Mouse (Mus musculus): ENCODE measurements at regions not wholly inside any gene's neighbourhood (a gene's known extent, or its start where the extent isn't known, plus 50 kb on each side); places are given as distances from the start of the nearest gene placed in this dataset.
A peak's percentile ranks its signal among the peaks of the same experiment; 100 is the strongest.

DNA sequence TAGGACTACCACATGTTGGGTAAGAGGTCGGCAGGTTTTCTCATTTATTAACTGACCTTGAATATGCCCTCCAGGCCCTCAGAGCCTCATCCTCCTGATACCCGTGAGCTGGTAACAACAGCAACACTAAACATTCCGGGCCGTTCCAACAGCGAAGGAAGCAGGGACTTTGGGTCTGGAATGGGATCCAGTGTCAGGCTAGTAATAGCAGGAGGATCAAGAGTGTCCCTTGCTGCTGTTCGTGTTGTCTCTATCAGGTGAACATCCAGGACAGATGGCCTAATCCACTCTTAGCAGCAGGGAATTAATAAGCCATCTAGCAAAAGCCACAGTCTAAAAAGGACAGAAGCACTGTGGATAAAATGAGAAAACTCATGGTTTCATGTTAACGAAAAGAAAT is 106.7 kb downstream of the Cpeb2 start:
- no peaks in the 10 kb centered on the region for H3K4me1 ChIP-seq (ENCODE audit: control insufficient read depth)
- H3K27me3 ChIP-seq (ENCODE audit: control insufficient read depth) = no peaks in the 10 kb centered on the region
- no peaks in the 10 kb centered on the region for H3K9me3 ChIP-seq (ENCODE audit: control insufficient read depth, low read length)
- no peak for TF ChIP-seq TAL1 (IDR thresholded peaks at IDR 0.05; ENCODE audit: low read length)
- no peaks in the 10 kb centered on the region for H3K36me3 ChIP-seq (ENCODE audit: control insufficient read depth)
- no peak overlapping the region for H3K4me3 ChIP-seq (replicated peaks)

DNA sequence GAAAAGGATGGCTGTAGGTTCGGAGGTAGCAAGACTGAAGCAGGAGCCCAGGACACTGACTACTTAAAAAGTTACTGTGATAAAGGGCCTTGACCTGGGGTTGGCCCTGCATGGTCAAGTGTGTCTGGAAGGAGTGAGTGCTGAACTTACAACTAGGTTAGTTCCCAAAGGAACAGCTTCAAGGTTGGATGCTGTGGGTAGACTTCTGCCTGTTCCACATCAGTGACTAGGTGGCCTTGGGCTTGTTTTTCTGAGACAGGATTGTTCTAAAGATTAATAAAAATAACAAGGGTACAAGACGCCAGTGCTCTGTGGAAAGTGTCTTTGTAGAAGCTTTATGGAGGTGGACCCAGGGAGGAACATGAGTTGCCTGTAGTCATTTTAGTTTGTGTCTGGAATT is 108.5 kb downstream of the Cpeb2 start:
- no peaks in the 10 kb centered on the region for H3K9me3 ChIP-seq (ENCODE audit: control insufficient read depth, low read length)
- no peaks in the 10 kb centered on the region for H3K4me1 ChIP-seq (ENCODE audit: control insufficient read depth)
- H3K36me3 ChIP-seq (ENCODE audit: control insufficient read depth) = no peaks in the 10 kb centered on the region
- H3K4me3 ChIP-seq (replicated peaks) = no peak overlapping the region
- no peak for TF ChIP-seq TAL1 (IDR thresholded peaks at IDR 0.05; ENCODE audit: low read length)
- TF ChIP-seq GATA1 (IDR thresholded peaks at IDR 0.05; ENCODE audit: low read length) = no peak
- no peaks in the 10 kb centered on the region for H3K27me3 ChIP-seq (ENCODE audit: control insufficient read depth)

DNA sequence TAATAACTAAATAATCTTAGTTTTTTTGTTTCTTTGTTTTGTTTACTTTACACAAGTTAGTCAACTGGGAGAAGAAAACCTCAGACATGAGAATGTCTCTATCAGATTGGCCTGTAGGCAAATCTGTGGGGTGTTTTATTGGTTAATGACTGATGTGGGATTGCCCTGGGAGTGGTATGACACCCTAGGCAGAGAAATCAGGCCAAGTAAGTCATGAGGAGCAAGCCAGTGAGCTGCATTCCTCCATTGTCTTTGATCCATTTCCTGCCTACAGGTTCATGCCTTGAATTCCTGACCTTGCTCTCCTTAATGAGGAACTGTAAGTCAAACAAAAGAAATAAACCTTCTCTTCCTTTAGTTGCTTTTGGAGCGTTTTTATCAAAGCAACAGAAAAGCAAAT is 111.5 kb downstream of the Cpeb2 start:
- no peak for TF ChIP-seq GATA1 (IDR thresholded peaks at IDR 0.05; ENCODE audit: low read length)
- no peak for TF ChIP-seq TAL1 (IDR thresholded peaks at IDR 0.05; ENCODE audit: low read length)
- H3K4me3 ChIP-seq (replicated peaks) = no peak overlapping the region
- H3K27me3 ChIP-seq (ENCODE audit: control insufficient read depth) = no peaks in the 10 kb centered on the region
- no peaks in the 10 kb centered on the region for H3K36me3 ChIP-seq (ENCODE audit: control insufficient read depth)
- no peaks in the 10 kb centered on the region for H3K9me3 ChIP-seq (ENCODE audit: control insufficient read depth, low read length)
- no peaks in the 10 kb centered on the region for H3K4me1 ChIP-seq (ENCODE audit: control insufficient read depth)

DNA sequence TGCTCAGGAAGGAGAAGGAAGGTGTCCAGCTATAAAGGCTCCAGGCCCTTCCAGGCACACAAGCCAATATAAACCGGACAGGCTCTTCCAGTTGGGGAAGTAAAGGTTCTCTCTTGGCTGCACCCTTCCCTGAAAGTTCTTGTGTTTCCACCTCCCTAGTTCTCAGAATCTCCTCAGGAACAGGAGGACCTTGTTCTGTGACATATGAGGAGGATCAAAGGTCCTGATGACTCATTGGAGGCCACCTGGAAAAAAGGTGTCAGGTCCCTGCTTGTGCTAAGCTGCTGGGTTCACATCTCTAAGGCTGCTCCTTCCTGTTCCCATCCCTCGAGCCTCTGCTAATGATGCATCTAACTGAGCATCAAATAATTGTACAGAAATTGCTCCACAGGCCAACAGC is 118.0 kb downstream of the Cpeb2 start:
- Histone ChIP-seq H3K4me3 (replicated peaks) (no peak overlapping the region), H3K36me3 (ENCODE audit: control insufficient read depth) (no peaks in the 10 kb centered on the region), H3K4me1 (ENCODE audit: control insufficient read depth) (peaks cover 26% of the 10 kb centered on the region), H3K27me3 (ENCODE audit: control insufficient read depth) (no peaks in the 10 kb centered on the region), H3K9me3 (ENCODE audit: control insufficient read depth, low read length) (no peaks in the 10 kb centered on the region)
- TF ChIP-seq GATA1 (IDR thresholded peaks at IDR 0.05; ENCODE audit: low read length) = no peak
- TF ChIP-seq TAL1 (IDR thresholded peaks at IDR 0.05; ENCODE audit: low read length) = no peak

DNA sequence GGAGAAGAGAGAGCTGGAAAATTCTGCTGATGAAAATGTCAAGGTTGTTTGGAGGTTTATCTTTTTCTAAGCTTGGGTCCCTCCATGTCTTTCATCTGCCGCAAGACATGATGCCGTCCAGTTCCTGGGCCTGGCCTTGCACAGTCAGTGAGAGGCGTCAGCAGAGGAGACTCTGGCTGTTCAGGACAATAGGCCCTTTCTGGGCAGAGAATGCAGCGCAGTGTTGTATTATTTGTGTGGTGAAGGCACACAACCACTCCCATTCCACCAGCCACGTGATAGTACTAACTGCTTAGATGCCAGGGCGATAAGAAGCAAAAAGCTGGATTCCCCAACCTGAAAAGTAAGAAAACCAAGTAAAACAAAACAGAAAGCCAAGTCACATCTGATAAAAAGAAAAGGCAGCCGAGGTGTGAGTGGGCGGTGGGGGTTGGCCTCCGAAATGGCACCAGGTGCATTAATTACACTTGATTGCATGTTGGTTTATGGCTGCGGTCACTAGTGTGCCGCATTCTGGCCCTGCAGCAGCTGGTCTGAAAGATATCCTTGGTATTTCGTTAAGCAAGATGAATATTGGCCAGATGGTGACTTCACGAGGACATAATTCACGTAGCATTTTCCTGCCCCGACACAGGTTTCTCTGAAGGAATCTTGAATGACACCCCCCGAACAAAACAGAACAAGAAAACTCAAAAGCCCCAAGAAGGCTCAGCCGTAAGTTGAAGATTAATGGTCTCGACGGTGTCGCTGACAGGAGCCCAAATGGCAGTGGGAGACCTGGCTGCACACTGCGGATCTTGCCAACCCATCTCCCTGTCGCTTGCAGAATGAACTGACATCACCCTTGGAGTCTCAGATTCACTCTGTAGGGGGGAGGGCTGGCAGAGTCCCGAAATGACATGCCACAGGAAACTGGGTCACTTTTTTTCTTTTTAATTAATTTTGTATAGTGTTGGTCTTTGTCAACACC is 120.3 kb downstream of the Cpeb2 start:
- TF ChIP-seq TAL1 (IDR thresholded peaks at IDR 0.05; ENCODE audit: low read length) (no peak), GATA1 (IDR thresholded peaks at IDR 0.05; ENCODE audit: low read length) (no peak)
- H3K27me3 ChIP-seq (ENCODE audit: control insufficient read depth) = no peaks in the 10 kb centered on the region
- H3K9me3 ChIP-seq (ENCODE audit: control insufficient read depth, low read length) = no peaks in the 10 kb centered on the region
- no peak overlapping the region for H3K4me3 ChIP-seq (replicated peaks)
- H3K4me1 ChIP-seq (ENCODE audit: control insufficient read depth) = peaks cover 44% of the 10 kb centered on the region
- H3K36me3 ChIP-seq (ENCODE audit: control insufficient read depth) = no peaks in the 10 kb centered on the region

DNA sequence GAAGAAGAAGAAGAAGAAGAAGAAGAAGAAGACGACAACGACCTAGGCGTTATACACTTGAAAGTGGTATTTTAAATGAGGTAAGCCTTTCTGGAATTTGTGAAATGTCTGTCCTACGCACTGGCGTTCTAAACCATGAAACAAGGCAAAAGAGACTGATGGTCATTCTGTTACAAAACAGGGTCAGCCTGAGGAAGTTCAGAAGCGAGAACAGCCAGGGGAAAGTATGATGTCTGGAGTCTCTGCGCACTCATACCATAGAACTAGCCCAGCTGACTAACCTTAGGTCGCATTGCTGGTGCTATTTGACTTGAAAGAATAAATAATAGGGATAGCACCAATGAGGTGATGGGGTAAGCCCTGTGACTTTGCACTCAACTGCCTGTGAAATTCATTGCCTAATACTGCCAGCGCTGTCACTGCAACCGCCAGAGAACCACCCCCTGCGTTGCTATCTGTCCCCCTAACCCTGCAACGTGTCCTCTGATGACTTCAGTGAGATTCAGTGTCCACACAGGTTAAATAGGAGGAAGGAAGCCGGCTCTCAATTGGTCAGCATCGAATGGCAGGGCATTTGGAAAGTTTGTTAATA is 121.5 kb downstream of the Cpeb2 start:
- peaks cover 44% of the 10 kb centered on the region for H3K4me1 ChIP-seq (ENCODE audit: control insufficient read depth)
- H3K27me3 ChIP-seq (ENCODE audit: control insufficient read depth) = no peaks in the 10 kb centered on the region
- H3K36me3 ChIP-seq (ENCODE audit: control insufficient read depth) = no peaks in the 10 kb centered on the region
- H3K4me3 ChIP-seq (replicated peaks) = peak overlapping the region; percentile 62
- H3K9me3 ChIP-seq (ENCODE audit: control insufficient read depth, low read length) = no peaks in the 10 kb centered on the region
- TF ChIP-seq GATA1 (IDR thresholded peaks at IDR 0.05; ENCODE audit: low read length) (no peak), TAL1 (IDR thresholded peaks at IDR 0.05; ENCODE audit: low read length) (no peak)

DNA sequence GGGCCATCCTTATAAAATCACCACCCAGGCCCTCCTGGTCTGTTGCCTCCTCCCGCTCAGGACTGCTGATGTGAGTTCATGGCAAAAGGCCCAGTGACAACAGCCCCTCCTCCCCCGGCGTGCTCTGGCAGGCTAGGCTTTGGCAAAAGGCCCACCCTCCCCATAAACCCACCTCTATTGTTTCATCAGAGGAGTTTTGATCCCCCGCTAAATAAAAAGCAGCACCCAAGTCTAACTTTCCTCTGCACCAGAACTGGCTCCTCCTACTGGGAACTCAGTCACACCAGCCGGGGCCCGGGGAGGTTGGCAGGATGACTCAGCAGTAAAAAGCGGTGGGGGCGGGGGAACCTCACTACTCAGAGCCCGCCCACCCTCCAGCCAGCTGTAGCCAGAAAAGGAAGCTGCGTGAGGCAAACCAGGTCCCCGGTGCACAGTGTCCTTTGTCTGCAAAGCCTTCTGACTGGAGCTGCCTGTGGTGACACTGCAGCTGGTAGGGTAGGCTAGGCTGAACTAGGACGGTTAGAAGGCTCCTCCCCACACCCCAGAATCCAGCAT is 122.1 kb downstream of the Cpeb2 start:
- Histone ChIP-seq H3K36me3 (ENCODE audit: control insufficient read depth) (no peaks in the 10 kb centered on the region), H3K4me3 (replicated peaks) (peak overlapping the region; percentile 62), H3K9me3 (ENCODE audit: control insufficient read depth, low read length) (no peaks in the 10 kb centered on the region), H3K27me3 (ENCODE audit: control insufficient read depth) (no peaks in the 10 kb centered on the region), H3K4me1 (ENCODE audit: control insufficient read depth) (peaks cover 44% of the 10 kb centered on the region)
- TF ChIP-seq GATA1 (IDR thresholded peaks at IDR 0.05; ENCODE audit: low read length) = no peak
- no peak for TF ChIP-seq TAL1 (IDR thresholded peaks at IDR 0.05; ENCODE audit: low read length)

DNA sequence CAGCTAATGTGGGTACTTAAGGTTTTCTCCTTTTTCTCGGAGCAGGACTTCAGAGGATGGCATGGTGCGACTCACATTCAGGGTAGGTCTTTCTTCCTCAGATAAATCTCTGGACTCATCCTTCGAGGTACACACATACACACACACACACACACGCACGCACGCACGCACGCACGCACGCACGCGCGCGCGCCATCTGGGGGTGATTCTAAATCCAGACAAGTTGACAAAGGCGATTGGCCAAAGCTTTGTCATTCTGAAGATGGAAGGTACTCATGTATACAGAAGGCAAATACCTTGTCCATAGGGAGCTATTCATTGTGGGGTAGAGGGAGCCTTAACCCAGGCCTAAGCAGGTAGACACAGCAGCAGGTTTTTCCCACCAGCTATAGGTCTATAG is 122.9 kb downstream of the Cpeb2 start:
- TF ChIP-seq GATA1 (IDR thresholded peaks at IDR 0.05; ENCODE audit: low read length) (no peak), TAL1 (IDR thresholded peaks at IDR 0.05; ENCODE audit: low read length) (no peak)
- no peak overlapping the region for H3K4me3 ChIP-seq (replicated peaks)
- no peaks in the 10 kb centered on the region for H3K36me3 ChIP-seq (ENCODE audit: control insufficient read depth)
- H3K9me3 ChIP-seq (ENCODE audit: control insufficient read depth, low read length) = no peaks in the 10 kb centered on the region
- H3K4me1 ChIP-seq (ENCODE audit: control insufficient read depth) = peaks cover 44% of the 10 kb centered on the region
- H3K27me3 ChIP-seq (ENCODE audit: control insufficient read depth) = no peaks in the 10 kb centered on the region

DNA sequence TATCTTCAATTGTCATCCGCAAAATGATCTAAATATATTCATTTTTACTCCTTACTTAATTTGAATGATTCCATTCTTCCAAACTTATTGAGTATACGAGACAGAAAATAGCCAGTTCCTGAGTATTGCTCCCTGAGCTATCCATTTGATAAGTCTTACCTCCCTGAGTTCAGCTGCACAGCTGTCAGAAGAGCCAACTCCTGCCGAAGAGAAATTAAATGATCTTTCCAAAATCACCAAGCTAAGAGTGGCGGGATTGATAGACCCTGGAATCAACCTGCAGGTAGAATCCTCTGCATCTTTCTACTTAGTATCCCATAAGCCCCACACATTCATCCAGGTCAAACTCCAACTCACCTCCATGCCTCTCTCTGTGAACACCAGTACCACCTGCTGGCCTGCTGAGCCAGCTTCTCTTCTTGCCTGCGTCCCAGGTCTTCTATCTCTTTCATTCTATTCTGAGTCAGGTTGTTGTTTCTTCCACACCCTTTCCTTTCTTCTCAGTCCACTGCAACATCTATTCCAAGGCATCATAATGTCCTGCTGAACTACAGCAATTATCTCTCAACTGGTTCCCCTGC is 124.2 kb downstream of the Cpeb2 start:
- no peaks in the 10 kb centered on the region for H3K9me3 ChIP-seq (ENCODE audit: control insufficient read depth, low read length)
- no peaks in the 10 kb centered on the region for H3K36me3 ChIP-seq (ENCODE audit: control insufficient read depth)
- no peak overlapping the region for H3K4me3 ChIP-seq (replicated peaks)
- TF ChIP-seq GATA1 (IDR thresholded peaks at IDR 0.05; ENCODE audit: low read length) (no peak), TAL1 (IDR thresholded peaks at IDR 0.05; ENCODE audit: low read length) (no peak)
- no peaks in the 10 kb centered on the region for H3K27me3 ChIP-seq (ENCODE audit: control insufficient read depth)
- H3K4me1 ChIP-seq (ENCODE audit: control insufficient read depth) = peaks cover 44% of the 10 kb centered on the region

Data from erythroblast, embryonic 14.5 days (primary cell).